Mouse (Mus musculus) cerebellum, adult 8-10 months (tissue): Measurements from ENCODE around the gene Gm20388.

Experiments
- DNase-seq: peaks from one replicate; pipeline ENCODE4 v3.0.0; 2022

Gm20388 gene

GRCm38 (mm10) chr8:120050376-120050775, 139.7 kb downstream of the Gm20388 start:
- DNase-seq, result no peak

DNA sequence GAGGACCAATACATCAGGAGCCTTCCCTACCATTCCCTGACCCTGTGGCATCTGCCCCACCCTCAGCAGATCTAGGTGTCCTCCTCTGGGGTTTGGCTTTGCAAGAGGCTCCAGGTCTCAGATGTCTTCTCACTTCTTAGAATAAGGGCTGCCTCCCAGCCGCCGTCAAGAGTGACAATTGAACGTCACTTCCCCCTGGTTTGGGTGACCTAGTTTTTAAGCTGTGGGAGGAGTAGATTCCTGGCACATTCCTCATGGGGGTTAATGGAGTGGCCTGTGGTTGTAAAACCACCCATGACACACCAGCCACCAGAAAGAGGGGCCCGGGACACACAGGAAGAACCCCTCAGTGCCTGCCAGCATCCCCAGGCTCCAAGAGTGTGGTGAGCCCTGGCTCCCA, 140.4 kb downstream of the Gm20388 start:
- DNase-seq, result no peak

DNA sequence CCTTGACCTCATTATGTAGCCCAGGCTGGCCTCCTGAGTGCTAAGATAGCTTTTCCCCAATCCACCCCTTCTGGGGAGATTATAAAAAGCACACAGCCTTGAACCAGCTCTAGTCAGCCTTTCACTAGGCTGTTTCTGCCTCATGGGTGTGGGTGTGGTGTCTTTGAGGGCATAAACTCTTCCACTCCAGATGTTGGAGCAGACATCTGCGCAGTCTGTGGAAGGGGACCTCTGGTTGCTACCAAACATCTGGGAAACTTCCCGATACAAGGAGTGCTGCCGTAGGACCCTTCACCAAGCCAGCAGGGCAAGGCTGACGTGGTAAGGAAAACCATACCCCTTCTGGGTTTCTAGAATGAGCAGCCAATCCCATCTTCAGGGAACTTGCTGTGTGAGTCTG, 141.3 kb downstream of the Gm20388 start:
- DNase-seq, result no peak

GRCm38 (mm10) chr8:120052318-120052717, 141.7 kb downstream of the Gm20388 start:
- DNase-seq, result no peak

GRCm38 (mm10) chr8:120054833-120055232, 144.2 kb downstream of the Gm20388 start:
- no peak for DNase-seq

DNA sequence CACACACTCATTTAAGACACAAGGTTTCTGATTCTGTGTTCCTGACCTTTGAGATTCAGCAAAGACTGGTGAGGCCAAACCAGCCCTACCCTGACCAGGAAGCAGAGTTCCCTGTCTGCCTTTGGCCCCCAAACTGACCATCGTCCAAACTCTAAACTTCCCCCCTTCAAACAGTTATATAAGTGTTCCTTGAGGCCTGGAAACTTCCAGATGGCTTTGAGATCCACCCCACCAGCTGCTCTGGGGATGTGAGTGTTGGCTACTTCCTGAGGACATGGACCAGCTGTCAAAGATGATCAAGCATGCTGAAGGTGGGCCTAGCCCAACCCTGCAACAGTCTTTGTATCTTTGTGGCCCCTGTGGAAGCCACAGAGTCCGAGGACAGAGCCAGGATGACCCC, 146.4 kb downstream of the Gm20388 start:
- DNase-seq, result no peak

DNA sequence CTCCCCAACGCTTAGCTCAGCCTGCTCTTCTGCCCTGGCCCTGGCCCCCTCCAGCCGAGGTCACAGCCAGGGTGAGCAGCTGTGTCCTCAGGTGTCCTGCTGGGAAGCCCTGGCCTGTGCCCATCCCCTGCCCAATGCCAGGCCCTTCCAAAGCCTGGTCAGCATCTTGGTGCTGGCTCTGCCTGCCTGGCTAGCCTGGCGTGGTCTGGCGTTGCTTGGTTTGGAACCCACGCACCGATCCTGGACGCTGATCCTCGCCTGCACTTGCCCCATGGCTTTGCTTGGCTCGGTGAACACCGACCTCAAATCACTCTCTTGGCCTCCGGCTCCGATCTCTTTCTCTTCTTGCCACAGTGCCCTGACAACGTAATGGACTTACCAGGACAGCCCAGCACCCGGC, 152.1 kb downstream of the Gm20388 start:
- peak; percentile 34 for DNase-seq

DNA sequence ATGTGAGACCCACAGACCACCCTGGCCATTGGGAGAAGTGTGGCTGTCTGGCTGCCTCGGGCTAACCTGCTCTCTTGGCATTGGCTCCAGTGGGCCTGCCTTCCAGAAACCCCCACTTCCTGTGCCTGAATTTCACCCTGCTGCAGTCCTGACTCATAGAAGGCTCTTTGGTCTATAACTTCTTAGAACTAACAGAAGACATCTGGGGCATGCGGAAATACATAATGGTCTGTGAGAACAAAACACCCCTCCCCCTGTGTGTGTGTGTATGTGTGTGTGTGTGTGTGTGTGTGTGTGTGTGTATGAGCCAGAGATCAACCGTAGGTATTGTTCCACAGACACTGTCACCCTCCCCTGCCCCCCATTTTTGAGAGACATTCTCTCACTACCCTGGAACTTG, 152.7 kb downstream of the Gm20388 start:
- DNase-seq, result no peak

- DNase-seq, result no peak
These were observed 155.0 kb downstream of the Gm20388 start for GRCm38 (mm10) chr8:120065611-120066010.

- no peak for DNase-seq
These were observed 155.6 kb downstream of the Gm20388 start for GRCm38 (mm10) chr8:120066226-120066625.

- DNase-seq, result peak; percentile 63
These were observed 157.5 kb downstream of the Gm20388 start for GRCm38 (mm10) chr8:120067936-120068668.

DNA sequence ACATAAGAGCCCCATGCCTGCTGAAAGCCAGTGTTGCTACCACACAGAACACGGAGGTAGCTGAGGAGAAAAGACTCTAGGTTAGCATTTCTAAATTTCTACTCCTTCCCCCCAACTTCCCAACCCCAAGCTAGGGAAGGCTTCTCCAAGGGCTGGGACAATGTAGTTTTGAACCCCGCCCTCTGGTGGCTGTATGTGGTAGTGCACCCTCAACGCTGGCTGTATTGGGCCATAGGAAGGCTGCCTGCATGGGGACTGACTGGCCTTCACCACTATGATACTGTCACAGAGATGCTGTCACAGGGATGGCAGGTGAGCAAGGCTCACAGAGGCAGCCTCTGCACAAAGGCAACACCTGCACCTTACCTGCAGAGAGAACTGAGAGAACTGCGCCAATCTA, 161.0 kb downstream of the Gm20388 start:
- DNase-seq, result peak; percentile 87

- DNase-seq, result peak; percentile 70
These were observed 161.6 kb downstream of the Gm20388 start for GRCm38 (mm10) chr8:120072259-120072658.

GRCm38 (mm10) chr8:120072827-120073226, 162.2 kb downstream of the Gm20388 start:
- no peak for DNase-seq

GRCm38 (mm10) chr8:120074516-120074915, 163.9 kb downstream of the Gm20388 start:
- DNase-seq, result no peak

DNA sequence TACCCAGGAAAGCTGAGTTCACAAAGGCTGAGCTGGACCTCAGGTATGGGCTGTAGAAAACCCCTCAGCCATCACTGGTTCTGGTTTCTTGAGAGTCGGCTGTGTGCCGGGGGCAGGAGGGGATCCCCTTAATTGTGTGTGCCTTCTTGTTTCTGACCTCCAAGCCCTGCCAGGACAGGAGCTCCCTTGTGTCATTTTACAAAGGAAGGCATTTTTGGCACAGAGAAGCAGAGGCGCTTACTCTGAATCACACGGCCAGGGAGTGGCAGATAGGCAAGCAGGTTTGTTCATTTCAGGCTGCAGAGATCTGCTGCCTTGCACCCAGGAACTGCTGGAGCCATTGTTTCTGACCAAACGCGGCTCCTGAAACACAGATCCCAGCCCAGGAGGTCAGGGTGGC, 164.7 kb downstream of the Gm20388 start:
- no peak for DNase-seq

- DNase-seq, result peak; percentile 77
These were observed 167.4 kb downstream of the Gm20388 start for GRCm38 (mm10) chr8:120078080-120078479.

DNA sequence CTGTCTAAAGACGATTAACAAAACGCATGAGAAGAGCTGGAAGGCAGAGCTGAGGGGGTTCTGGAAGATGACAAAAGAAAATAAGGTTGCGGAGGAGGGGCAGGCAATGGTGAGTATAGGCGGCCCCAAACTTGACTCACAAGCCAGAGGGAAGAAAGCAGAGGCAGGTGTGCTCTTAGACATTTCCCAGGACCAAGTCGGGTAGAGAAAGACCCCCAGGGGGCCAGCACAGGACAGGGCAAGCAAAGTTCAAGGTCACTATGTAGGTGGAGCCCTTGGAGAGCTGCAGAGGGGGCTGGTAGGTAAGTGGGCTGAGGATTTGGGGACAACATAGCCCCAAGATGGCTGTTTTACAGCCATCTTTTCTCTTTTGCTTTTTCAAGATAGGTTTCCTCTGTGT, 168.7 kb downstream of the Gm20388 start:
- DNase-seq, result no peak

DNA sequence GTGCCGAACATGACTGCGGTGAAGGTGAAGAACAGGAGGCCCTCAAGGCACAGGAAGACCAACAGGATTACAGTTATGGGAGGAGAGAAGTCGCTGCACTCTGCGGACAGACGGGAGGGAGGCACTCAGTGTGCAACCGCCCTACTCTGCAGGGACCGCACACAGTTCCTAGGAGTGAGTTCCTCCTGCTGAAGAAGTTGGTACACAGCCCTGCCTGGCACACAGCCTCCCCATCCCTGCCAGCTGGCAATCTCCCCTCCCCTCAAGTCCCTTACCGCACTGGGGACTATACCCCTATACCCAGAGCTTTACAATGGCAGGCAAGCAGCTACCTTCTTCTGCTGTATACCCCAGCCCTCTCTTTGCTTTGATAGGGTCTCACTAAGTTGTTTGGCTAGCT, 172.6 kb downstream of the Gm20388 start:
- DNase-seq, result no peak

GRCm38 (mm10) chr8:120084783-120085182, 174.1 kb downstream of the Gm20388 start:
- no peak for DNase-seq

DNA sequence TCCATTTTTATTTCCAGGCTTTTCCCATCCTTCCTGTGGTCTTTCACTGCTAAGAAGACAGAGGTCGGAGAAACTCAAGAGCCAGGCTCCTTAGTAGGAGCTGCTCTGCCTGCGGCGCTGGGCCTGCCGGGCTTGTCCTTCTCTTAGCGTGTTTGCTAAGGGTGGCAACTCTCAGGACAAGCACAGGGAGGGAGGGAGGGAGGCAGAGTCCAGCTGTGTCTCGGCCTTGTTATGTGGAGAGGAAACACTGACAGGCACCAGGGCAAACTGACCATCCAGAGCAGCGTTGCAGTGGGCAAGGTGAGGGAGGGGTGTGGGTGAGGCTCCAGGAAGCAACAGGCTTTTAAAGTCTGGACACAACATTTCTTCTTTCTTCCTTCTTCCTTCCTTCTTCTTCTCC, 178.9 kb downstream of the Gm20388 start:
- no peak for DNase-seq

DNA sequence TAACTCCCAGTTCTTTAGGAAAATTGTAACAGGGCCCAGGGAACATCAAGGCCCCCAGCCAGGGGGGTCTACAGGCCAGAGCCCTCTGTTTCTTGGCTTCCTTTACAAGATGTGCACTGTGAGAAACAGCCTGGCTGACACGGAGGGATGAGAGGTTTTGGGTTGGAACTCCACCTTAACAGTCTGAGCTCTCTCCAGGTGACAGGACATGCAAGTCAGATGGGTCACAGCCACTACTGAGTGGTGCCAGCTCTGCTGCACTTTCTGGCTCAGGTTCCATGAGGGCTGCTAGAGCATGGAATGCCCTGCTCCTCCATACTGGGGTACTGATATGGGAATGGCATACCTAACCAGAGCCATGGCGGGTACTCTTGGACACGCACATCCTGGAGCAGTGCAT, 180.4 kb downstream of the Gm20388 start:
- peak; percentile 48 for DNase-seq

GRCm38 (mm10) chr8:120093103-120093502, 182.5 kb downstream of the Gm20388 start:
- no peak for DNase-seq

DNA sequence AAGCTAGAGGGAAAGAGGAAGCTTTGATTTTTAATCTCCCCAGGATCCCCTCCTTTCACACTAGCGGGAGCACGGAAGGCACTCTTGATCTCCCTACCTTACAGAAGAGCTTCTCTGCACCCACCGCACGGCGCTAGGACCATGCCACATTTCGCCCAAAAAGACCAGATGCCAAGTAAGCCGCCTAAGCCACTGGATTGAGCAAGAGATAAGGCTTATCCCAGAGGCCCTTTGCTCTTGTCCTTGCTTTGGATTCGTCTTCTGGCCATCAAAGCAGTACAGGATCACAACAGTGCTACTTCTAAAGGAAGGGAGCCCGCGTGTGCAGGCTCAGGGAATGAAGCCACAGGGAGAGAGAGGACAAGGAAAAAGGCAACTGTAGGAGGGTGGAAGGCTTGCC, 184.2 kb downstream of the Gm20388 start:
- no peak for DNase-seq

DNA sequence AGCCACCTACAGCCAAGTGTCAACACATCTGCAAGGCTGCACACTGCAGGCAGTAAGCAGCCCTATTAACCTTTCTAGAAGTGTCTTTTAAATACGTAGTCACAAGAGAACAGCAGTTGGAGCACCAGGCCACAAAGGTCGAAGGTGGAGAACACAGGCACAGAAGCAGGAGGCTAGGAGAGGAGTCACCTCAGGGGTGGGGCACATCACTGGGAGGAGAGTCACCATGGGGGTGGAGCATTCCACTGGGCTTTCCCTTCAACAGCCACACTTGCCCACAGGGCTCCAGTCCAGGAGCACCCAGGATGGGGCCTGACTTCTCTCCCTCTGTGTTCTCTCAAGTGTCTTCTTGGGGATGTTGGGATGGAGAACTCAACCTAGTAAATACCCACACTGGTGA, 185.8 kb downstream of the Gm20388 start:
- DNase-seq, result no peak
